Mouse (Mus musculus) brain, embryonic 14.5 days (tissue): ENCODE data around the gene Ano10.

Experiments
- CTCF ChIP-seq: fragments of 200-500 bp; IDR thresholded peaks from 2 replicates; pipeline ENCODE4 v1.5.1; 2012; ENCODE audit warnings: inconsistent platforms, mild to moderate bottlenecking, moderate library complexity, borderline replicate concordance; ENCODE audit not compliant: insufficient read depth, insufficient read length; ENCODE audit errors: extremely low read depth
- POLR2A ChIP-seq: fragments of 200-500 bp; IDR thresholded peaks from 2 replicates; pipeline ENCODE4 v1.6.1; 2012; ENCODE audit warnings: mild to moderate bottlenecking, inconsistent platforms, borderline replicate concordance; ENCODE audit not compliant: poor library complexity, insufficient read depth, insufficient read length, severe bottlenecking; ENCODE audit errors: extremely low read depth

- no peak for TF ChIP-seq POLR2A
- no peak for TF ChIP-seq CTCF
These were observed 18.2 kb upstream of the Ano10 start for GRCm38 (mm10) chr9:122312296-122312990.
